Mouse (Mus musculus): Measurements from ENCODE around the gene Btbd7. TPM values are rescaled to one million over a fixed set of nuclear protein-coding genes. Genes with fewer than 3 reads are reported as not detected.

Gene Btbd7
- total RNA-seq (2021): 10 to 100 TPM; 24.0 to 25.7 TPM
- polyA plus RNA-seq (2012; rRNA removed): 8.6 and 17.1 TPM in 2 replicates
- long read RNA-seq, full-length matches to known transcripts: 3 of 12 reads
- long read RNA-seq, partial matches to known transcripts: 9 of 12 reads
- long read RNA-seq, other reads (novel, unspliced or antisense): 0 of 12 reads

DNA sequence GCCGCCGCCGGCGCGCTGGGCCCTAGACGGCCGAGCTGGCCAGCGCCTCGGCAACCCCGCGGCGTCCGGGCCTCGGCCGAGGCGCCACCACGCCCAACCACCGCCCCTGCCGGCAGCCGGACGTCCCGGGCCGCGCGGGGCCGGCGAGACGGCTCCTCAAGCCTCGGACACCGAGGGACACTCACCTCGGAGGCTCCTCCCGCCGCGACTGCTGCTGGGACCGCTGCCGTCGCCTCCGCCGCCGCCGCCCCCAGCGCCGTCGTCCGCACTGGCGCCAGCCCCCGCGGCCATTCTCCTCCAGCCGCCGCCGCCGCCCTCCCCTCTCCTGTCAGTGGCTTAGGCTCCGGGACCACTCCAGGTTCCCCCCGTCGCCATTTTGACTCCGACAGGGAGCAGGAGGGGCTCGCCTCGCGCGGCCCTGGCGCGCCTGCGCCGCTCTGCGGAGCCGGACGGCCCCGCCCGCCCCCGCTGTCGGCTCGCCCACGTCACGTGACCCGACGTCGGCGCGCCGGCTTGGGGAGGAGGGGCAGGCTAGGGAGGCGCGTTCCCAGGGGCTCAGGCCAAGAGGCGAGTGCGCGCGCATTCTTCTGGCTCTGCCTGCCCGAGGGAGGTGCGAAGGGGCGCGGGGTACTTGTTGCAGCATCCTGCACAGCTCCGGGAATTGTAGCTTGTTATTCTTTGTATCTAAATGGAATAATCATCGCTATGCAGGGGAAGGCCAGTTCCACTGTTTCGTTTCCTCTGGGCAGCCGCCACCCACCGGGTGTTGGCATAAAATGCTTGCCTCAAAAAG lies at the start of gene Btbd7:
Btbd7 (minus strand) TSS at position 441 of the 793 bp plus-strand sequence.
- under 1% methylated on average over 88 of the region's 95 CpGs for WGBS
- H3K27me3 ChIP-seq (ENCODE audit: control insufficient read depth, insufficient read depth, low read length): no peaks in the 10 kb centered on the region
- H3K4me1 ChIP-seq (ENCODE audit: control insufficient read depth, insufficient read depth, low read length): peaks cover 4% of the 10 kb centered on the region
- peak; percentile 98 for DNase-seq
- intact Hi-C loops (cut with DNase I): loop anchor here (5.0 kb wide), 3 partner anchors 121 to 176 kb away; partner anchors contain the start of genes Gm20604, Gm28051, Gon7 and Itpk1
- peak within 1 kb of the TSS; percentile 95 for H3K27ac ChIP-seq
- H3K36me3 ChIP-seq (ENCODE audit: control insufficient read depth, insufficient read depth, low read length): peaks cover 13% of the 10 kb centered on the region
- H3K9ac ChIP-seq (ENCODE audit: low read depth, low read length): peak within 1 kb of the TSS; percentile 99
- no peaks in the 10 kb centered on the region for H3K79me2 ChIP-seq (replicated peaks; ENCODE audit: control insufficient read depth, insufficient read depth, low read length)
- H3K4me3 ChIP-seq: peak within 1 kb of the TSS; percentile 91
- TF ChIP-seq POLR2A (IDR thresholded peaks at IDR 0.05; ENCODE audit: insufficient read depth, low read depth, low read length): peak; percentile 81
- no peak for TF ChIP-seq CTCF (IDR thresholded peaks at IDR 0.05)
- peak; percentile 74; the same call in 1 of the 2 replicates for TF ChIP-seq EP300 (IDR thresholded peaks at IDR 0.05; ENCODE audit: insufficient read depth, low read depth, low read length)

DNA sequence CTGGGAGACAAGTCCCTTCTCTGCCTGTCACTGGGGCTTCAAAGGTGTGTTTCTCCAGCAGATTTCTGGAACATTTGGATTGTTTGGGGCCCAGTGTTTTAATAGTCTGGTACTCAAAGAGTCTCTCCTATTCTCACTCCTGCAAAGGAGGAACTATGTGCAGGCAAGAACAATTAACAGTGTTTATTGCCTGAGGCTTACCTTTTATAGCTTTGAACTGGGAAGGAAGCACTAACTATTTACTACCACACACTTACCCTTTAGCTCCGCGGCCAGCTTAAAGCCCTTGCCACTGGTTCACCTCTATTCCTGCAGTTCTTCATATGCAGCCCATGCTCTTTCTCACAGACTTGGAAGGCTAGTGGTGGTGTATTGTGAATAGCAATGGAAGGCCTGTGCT lies 37.8 kb upstream of the Btbd7 start:
- Histone ChIP-seq H3K9ac (ENCODE audit: low read depth, low read length) (no peak overlapping the region), H3K27ac (no peak overlapping the region), H3K4me1 (ENCODE audit: control insufficient read depth, insufficient read depth, low read length) (no peaks in the 10 kb centered on the region), H3K27me3 (ENCODE audit: control insufficient read depth, insufficient read depth, low read length) (no peaks in the 10 kb centered on the region), H3K36me3 (ENCODE audit: control insufficient read depth, insufficient read depth, low read length) (no peaks in the 10 kb centered on the region), H3K4me3 (no peak overlapping the region), H3K79me2 (replicated peaks; ENCODE audit: control insufficient read depth, insufficient read depth, low read length) (no peaks in the 10 kb centered on the region)
- no peak for DNase-seq
- intact Hi-C loops (cut with DNase I): no loop called here
- WGBS: 85% methylated on average over 2 of the region's 2 CpGs
- TF ChIP-seq EP300 (IDR thresholded peaks at IDR 0.05; ENCODE audit: insufficient read depth, low read depth, low read length): no peak
- no peak for TF ChIP-seq POLR2A (IDR thresholded peaks at IDR 0.05; ENCODE audit: insufficient read depth, low read depth, low read length)
- TF ChIP-seq CTCF (IDR thresholded peaks at IDR 0.05): no peak

GRCm38 (mm10) chr12:102908191-102908590 lies 29.9 kb upstream of the Btbd7 start:
- intact Hi-C loops (cut with DNase I): no loop called here
- no peaks in the 10 kb centered on the region for H3K79me2 ChIP-seq (replicated peaks; ENCODE audit: control insufficient read depth, insufficient read depth, low read length)
- no peaks in the 10 kb centered on the region for H3K4me1 ChIP-seq (ENCODE audit: control insufficient read depth, insufficient read depth, low read length)
- H3K27me3 ChIP-seq (ENCODE audit: control insufficient read depth, insufficient read depth, low read length): no peaks in the 10 kb centered on the region
- no peaks in the 10 kb centered on the region for H3K36me3 ChIP-seq (ENCODE audit: control insufficient read depth, insufficient read depth, low read length)
- no peak overlapping the region for H3K4me3 ChIP-seq
- no peak for DNase-seq
- no peak overlapping the region for H3K27ac ChIP-seq
- TF ChIP-seq CTCF (IDR thresholded peaks at IDR 0.05) (no peak), EP300 (IDR thresholded peaks at IDR 0.05; ENCODE audit: insufficient read depth, low read depth, low read length) (no peak), POLR2A (IDR thresholded peaks at IDR 0.05; ENCODE audit: insufficient read depth, low read depth, low read length) (no peak)
- WGBS: 45% methylated on average over 3 of the region's 3 CpGs
- no peak overlapping the region for H3K9ac ChIP-seq (ENCODE audit: low read depth, low read length)

DNA sequence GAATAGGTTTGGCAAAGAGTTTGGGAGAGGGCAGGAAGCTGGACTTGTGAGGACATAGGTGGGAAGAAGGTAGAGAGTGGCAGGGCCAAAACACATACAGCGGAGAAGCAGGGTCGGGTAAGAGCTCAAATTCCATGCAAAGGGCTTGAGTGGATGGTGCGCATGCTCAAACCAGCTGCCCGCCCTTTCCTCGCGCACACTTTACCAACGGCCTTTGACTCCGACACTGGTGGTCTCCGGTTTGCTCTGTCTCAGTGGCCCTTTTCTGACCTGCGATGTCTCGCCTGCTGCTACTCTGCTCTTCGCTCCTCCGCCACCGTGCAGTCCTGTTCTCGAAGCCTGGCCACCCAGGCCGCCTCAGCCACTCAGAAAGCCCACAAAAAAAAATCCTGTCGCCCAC lies 20.8 kb upstream of the Btbd7 start, which contains the start of gene Cox8c:
Cox8c (plus strand) TSS at position 226 of the 400 bp plus-strand sequence.
- Histone ChIP-seq H3K27me3 (ENCODE audit: control insufficient read depth, insufficient read depth, low read length) (no peaks in the 10 kb centered on the region), H3K79me2 (replicated peaks; ENCODE audit: control insufficient read depth, insufficient read depth, low read length) (no peaks in the 10 kb centered on the region), H3K36me3 (ENCODE audit: control insufficient read depth, insufficient read depth, low read length) (no peaks in the 10 kb centered on the region), H3K4me3 (no peak within 1 kb of the TSS), H3K9ac (ENCODE audit: low read depth, low read length) (no peak within 1 kb of the TSS), H3K27ac (no peak within 1 kb of the TSS), H3K4me1 (ENCODE audit: control insufficient read depth, insufficient read depth, low read length) (no peaks in the 10 kb centered on the region)
- intact Hi-C loops (cut with DNase I): no loop called here
- TF ChIP-seq POLR2A (IDR thresholded peaks at IDR 0.05; ENCODE audit: insufficient read depth, low read depth, low read length) (no peak), EP300 (IDR thresholded peaks at IDR 0.05; ENCODE audit: insufficient read depth, low read depth, low read length) (no peak), CTCF (IDR thresholded peaks at IDR 0.05) (no peak)
- WGBS: 88% methylated on average over 17 of the region's 17 CpGs
- no peak for DNase-seq

DNA sequence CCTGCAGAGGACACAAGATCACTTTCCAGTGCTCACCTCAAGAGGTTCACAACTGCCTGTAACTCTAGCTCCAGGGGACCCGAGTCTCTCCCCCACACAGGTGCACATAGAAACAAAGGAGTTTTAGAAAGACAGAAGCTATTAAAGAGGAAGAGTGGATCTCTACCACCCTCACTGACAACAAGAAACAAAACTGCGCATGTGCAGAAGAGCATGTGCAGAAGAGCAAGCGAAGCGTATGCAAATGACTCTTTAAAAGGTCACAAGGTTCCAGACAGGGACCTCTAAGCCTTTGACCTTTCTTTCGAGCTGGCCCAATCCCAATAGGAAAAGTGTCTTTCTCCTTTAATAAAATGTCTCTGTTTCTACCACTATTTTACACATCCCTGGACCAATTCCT lies 10.3 kb upstream of the Btbd7 start:
- no peaks in the 10 kb centered on the region for H3K4me1 ChIP-seq (ENCODE audit: control insufficient read depth, insufficient read depth, low read length)
- H3K4me3 ChIP-seq: no peak overlapping the region
- 84% methylated on average over 5 of the region's 5 CpGs for WGBS
- H3K79me2 ChIP-seq (replicated peaks; ENCODE audit: control insufficient read depth, insufficient read depth, low read length): no peaks in the 10 kb centered on the region
- no peaks in the 10 kb centered on the region for H3K36me3 ChIP-seq (ENCODE audit: control insufficient read depth, insufficient read depth, low read length)
- H3K9ac ChIP-seq (ENCODE audit: low read depth, low read length): no peak overlapping the region
- no peak overlapping the region for H3K27ac ChIP-seq
- no peak for TF ChIP-seq CTCF (IDR thresholded peaks at IDR 0.05)
- TF ChIP-seq EP300 (IDR thresholded peaks at IDR 0.05; ENCODE audit: insufficient read depth, low read depth, low read length): no peak
- no peak for TF ChIP-seq POLR2A (IDR thresholded peaks at IDR 0.05; ENCODE audit: insufficient read depth, low read depth, low read length)
- intact Hi-C loops (cut with DNase I): no loop called here
- no peaks in the 10 kb centered on the region for H3K27me3 ChIP-seq (ENCODE audit: control insufficient read depth, insufficient read depth, low read length)
- no peak for DNase-seq

- no peak overlapping the region for H3K27ac ChIP-seq
- TF ChIP-seq POLR2A (IDR thresholded peaks at IDR 0.05; ENCODE audit: insufficient read depth, low read depth, low read length) (no peak), EP300 (IDR thresholded peaks at IDR 0.05; ENCODE audit: insufficient read depth, low read depth, low read length) (no peak)
- intact Hi-C loops (cut with DNase I): no loop called here
- no peak for DNase-seq
- H3K4me1 ChIP-seq (ENCODE audit: control insufficient read depth, insufficient read depth, low read length): no peaks in the 10 kb centered on the region
- no peaks in the 10 kb centered on the region for H3K36me3 ChIP-seq (ENCODE audit: control insufficient read depth, insufficient read depth, low read length)
- 68% methylated on average over 10 of the region's 10 CpGs for WGBS
- no peaks in the 10 kb centered on the region for H3K27me3 ChIP-seq (ENCODE audit: control insufficient read depth, insufficient read depth, low read length)
- H3K79me2 ChIP-seq (replicated peaks; ENCODE audit: control insufficient read depth, insufficient read depth, low read length): no peaks in the 10 kb centered on the region
- no peak overlapping the region for H3K9ac ChIP-seq (ENCODE audit: low read depth, low read length)
- no peak overlapping the region for H3K4me3 ChIP-seq
These were observed 9.1 kb upstream of the Btbd7 start for GRCm38 (mm10) chr12:102887366-102887765.
